In genomic region chr6:147145277-147145676, GRCm38 (mm10) we compare ENCODE assay signal across 9 mouse cellular contexts. TPM values are rescaled to one million over a fixed set of nuclear protein-coding genes. Genes with fewer than 3 reads are reported as not detected.
DNase-seq lines count a peak whose midpoint lies in the region; ATAC-seq lines count a peak whose summit lies in the region.
"Had no signal": no experiment of that assay in that cellular context is flagged by ENCODE, and none has a peak within 500 bp of the region (broad histone marks: within the 10 kb centered on the region; RNA-seq: fewer than 3 reads in every experiment).

No protein-coding gene starts in this region.

- no peak overlapping the region for H3K9ac ChIP-seq in liver, embryonic 11.5 days (ENCODE audit: low read depth, low read length)
- no peak overlapping the region for H3K9ac ChIP-seq in liver, embryonic 12.5 days
- H3K9ac ChIP-seq in heart, embryonic 11.5 days (ENCODE audit: low read depth, low read length): no peak overlapping the region
- H3K9ac ChIP-seq: liver, embryonic 14.5 days had no signal

- no peak overlapping the region for H3K4me2 ChIP-seq in liver, embryonic 11.5 days
- no peak overlapping the region for H3K4me2 ChIP-seq in liver, embryonic 12.5 days
- no peak overlapping the region for H3K4me2 ChIP-seq in heart, embryonic 11.5 days

- no peak overlapping the region for H3K27ac ChIP-seq in liver, embryonic 11.5 days (ENCODE audit: low read depth, low read length)
- no peak overlapping the region for H3K27ac ChIP-seq in liver, embryonic 12.5 days
- peak overlapping the region; percentile 65; the same call in 1 of the 2 replicates for H3K27ac ChIP-seq in heart, embryonic 11.5 days (ENCODE audit: low read depth, low read length)
- H3K27ac ChIP-seq: liver, embryonic 14.5 days had no signal

- no peaks in the 10 kb centered on the region for H3K36me3 ChIP-seq in liver, embryonic 11.5 days (ENCODE audit: control insufficient read depth, insufficient read depth, low read length)
- H3K36me3 ChIP-seq in liver, embryonic 12.5 days: no peaks in the 10 kb centered on the region
- H3K36me3 ChIP-seq in heart, embryonic 11.5 days (ENCODE audit: control insufficient read depth, insufficient read depth, low read length): no peaks in the 10 kb centered on the region

- peak; percentile 58; the same call in 1 of the 2 replicates for ATAC-seq in liver, embryonic 11.5 days (replicated peaks; ENCODE audit: low FRiP score)
- no peak; the same call in 1 of the 2 replicates for ATAC-seq in liver, embryonic 12.5 days
- ATAC-seq in heart, embryonic 11.5 days (replicated peaks; ENCODE audit: insufficient number of reproducible peaks, low FRiP score, low TSS enrichment): peak; percentile 92

- no peaks in the 10 kb centered on the region for H3K4me1 ChIP-seq in liver, embryonic 11.5 days (replicated peaks; ENCODE audit: control insufficient read depth, insufficient read depth, low read length)
- no peaks in the 10 kb centered on the region for H3K4me1 ChIP-seq in liver, embryonic 12.5 days
- H3K4me1 ChIP-seq in heart, embryonic 11.5 days (ENCODE audit: control insufficient read depth, insufficient read depth, low read length): peaks cover 15% of the 10 kb centered on the region

- H3K9me3 ChIP-seq in liver, embryonic 11.5 days (ENCODE audit: control insufficient read depth, low read length): no peaks in the 10 kb centered on the region
- H3K9me3 ChIP-seq in liver, embryonic 12.5 days (replicated peaks): no peaks in the 10 kb centered on the region
- H3K9me3 ChIP-seq in heart, embryonic 11.5 days (replicated peaks; ENCODE audit: control insufficient read depth, low read length): no peaks in the 10 kb centered on the region

- H3K4me3 ChIP-seq in liver, embryonic 11.5 days (ENCODE audit: low read depth, low read length): no peak overlapping the region
- no peak overlapping the region for H3K4me3 ChIP-seq in liver, embryonic 12.5 days
- H3K4me3 ChIP-seq in heart, embryonic 11.5 days (ENCODE audit: low read depth, low read length): no peak overlapping the region

- 43% methylated on average over 2 of the region's 2 CpGs for WGBS in liver, embryonic 11.5 days
- WGBS in liver, embryonic 12.5 days (ENCODE audit: insufficient replicate concordance): 28% methylated on average over 2 of the region's 2 CpGs
- 4% methylated on average over 2 of the region's 2 CpGs for WGBS in heart, embryonic 11.5 days (ENCODE audit: insufficient replicate concordance)

- no peaks in the 10 kb centered on the region for H3K27me3 ChIP-seq in liver, embryonic 11.5 days (replicated peaks; ENCODE audit: control insufficient read depth, insufficient read depth, low read length)
- no peaks in the 10 kb centered on the region for H3K27me3 ChIP-seq in liver, embryonic 12.5 days (replicated peaks)
- no peaks in the 10 kb centered on the region for H3K27me3 ChIP-seq in heart, embryonic 11.5 days (ENCODE audit: control insufficient read depth, insufficient read depth, low read length)

- no peak for DNase-seq in liver, embryonic 11.5 days (ENCODE audit: low spot score)
- peak; percentile 36 for DNase-seq in embryo, embryonic 11.5 days (ENCODE audit: low read depth, low spot score)
- DNase-seq in layer of hippocampus, adult 8-10 months (ENCODE audit: low spot score in 2 of 2): peak; percentile 13 to 15
- DNase-seq in lung, postnatal 10 days: peak; percentile 80
- DNase-seq in right cerebral cortex, postnatal 4 days: peak; percentile 61
- no peak for DNase-seq in kidney, postnatal 36 days

RNA-seq across cellular contexts. Expression of gene Klhl42, which starts 54.1 kb away (rescaled TPM):
- polyA plus RNA-seq in liver, embryonic 11.5 days (2014; fragmentation: Nextera tagmentation; extraction: Ambion mirVana): 6.8 and 7.6 TPM in 2 replicates
- polyA plus RNA-seq in liver, embryonic 12.5 days (2016; fragmentation: Nextera tagmentation; extraction: Ambion mirVana): 3.6 and 4.1 TPM in 2 replicates
- polyA plus RNA-seq in heart, embryonic 11.5 days (2014; fragmentation: Nextera tagmentation; extraction: Ambion mirVana): 6.2 and 6.3 TPM in 2 replicates
- 10 to 100 TPM; 18.3 to 24.1 (median 21.6) TPM for total RNA-seq in layer of hippocampus, adult 8-10 months (2022)

RNA-seq across cellular contexts. Expression of gene Mansc4, which starts 58.4 kb away (rescaled TPM):
- 0.40 and 0.65 TPM in 2 replicates for polyA plus RNA-seq in liver, embryonic 11.5 days (2014; fragmentation: Nextera tagmentation; extraction: Ambion mirVana)
- polyA plus RNA-seq in liver, embryonic 12.5 days (2016; fragmentation: Nextera tagmentation; extraction: Ambion mirVana): 0.11 and 0.16 TPM in 2 replicates
- 0.37 and 0.59 TPM in 2 replicates for polyA plus RNA-seq in heart, embryonic 11.5 days (2014; fragmentation: Nextera tagmentation; extraction: Ambion mirVana)
- under 1 TPM in 1 of 4 experiments, not detected in 3; 0.34 TPM for total RNA-seq in layer of hippocampus, adult 8-10 months (2022)
- polyA plus RNA-seq: liver, embryonic 14.5 days had no signal

Comparison
In these comparisons a context has a peak if more than half of its experiments do, and no peak if none do; other contexts are left out.
1. DNase-seq: peak in embryo, embryonic 11.5 days (single experiment), layer of hippocampus, adult 8-10 months (2 of 2), lung, postnatal 10 days (single experiment) and right cerebral cortex, postnatal 4 days (single experiment); none in liver, embryonic 11.5 days (single experiment) and kidney, postnatal 36 days (0 of 2).